Mouse (Mus musculus) ZHBTc4 (cell line): ENCODE measurements around the gene Tm9sf1.
A peak's percentile ranks its signal among the peaks of the same experiment; 100 is the strongest.

Experiments
- DNase-seq: peaks from one replicate; pipeline ENCODE4 v3.0.0-alpha.2; 2011; ENCODE audit warnings: low read depth, low spot score

Gene Tm9sf1

DNA sequence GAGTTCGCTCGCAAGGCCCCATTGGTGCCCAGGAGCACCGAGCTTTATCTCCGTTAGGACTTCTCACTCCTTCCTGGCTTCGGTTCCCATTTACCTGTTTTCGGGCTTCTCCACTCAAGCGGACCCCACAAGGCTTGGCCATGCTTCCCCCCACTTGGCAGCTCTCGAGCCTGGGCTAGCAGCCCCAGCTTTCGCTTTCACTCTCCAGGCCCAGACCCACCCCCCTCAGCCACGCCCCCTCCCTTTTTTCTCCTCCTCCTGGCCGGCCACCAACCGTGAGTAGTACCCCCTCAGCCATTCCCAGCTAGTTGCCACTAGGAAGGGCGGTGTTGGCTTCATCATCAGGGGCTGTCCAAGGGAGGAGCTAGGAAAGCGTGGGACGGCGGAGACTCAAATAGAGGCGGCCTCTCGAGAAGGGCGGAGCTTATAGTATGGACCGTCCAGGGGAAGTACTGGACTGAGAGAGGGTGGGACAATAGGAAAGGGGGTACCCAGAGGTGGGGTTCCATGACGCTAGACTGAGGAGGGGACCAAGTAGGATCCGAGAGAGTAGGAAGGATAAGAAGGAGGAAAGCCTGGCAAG lies 52.8 kb downstream of the Tm9sf1 start, which contains the start of gene Psme2:
Psme2 (minus strand) TSS at position 366 of the 583 bp plus-strand sequence.
- peak; percentile 98 for DNase-seq

DNA sequence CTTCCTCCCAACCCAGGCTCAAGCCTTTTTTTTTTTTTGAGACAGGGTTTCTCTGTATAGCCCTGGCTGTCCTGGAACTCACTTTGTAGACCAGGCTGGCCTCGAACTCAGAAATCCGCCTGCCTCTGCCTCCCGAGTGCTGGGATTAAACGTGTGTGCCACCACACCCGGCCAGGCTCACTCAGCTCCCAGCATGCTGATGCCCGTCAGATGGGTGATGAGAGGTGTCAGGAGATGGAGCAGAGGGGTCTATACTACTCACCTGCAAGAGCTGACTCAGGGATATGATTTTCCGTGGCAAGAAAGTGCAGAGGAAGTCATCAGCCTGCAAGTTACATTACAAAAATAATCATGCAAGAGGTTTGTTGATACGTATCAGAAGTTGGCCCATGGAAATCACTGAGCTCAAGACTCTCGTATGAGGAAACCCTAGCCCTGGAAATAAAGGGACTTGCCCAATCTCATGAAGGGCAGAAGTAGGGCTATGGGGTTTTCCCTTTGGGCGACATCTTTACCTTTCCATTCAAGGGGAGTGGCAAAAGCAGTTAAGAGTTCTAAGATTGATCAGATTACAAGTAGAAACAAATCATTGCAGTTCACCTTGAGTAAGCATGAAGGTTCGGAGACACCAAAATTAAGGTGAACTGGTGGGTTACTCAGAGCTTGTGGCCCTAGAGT lies 53.7 kb downstream of the Tm9sf1 start:
- DNase-seq: no peak

GRCm38 (mm10) chr14:55589271-55589670 lies 54.3 kb downstream of the Tm9sf1 start:
- DNase-seq: no peak

GRCm38 (mm10) chr14:55586149-55586548 lies 57.5 kb downstream of the Tm9sf1 start:
- no peak for DNase-seq
